Mouse (Mus musculus) thymus, postnatal 10 days (tissue): ENCODE data around the gene Chrnb1.

Experiments used
- DNase-seq, 2 experiments: peaks; one replicate each; pipeline ENCODE4 v3.0.0; 2021; ENCODE audit warnings: low spot score in 2 of 2

Chrnb1 gene

GRCm38 (mm10) chr11:69795168-69795982, at the start of gene Chrnb1:
Gene Chrnb1, minus strand, starts transcription at chr11:69795943.
- peak; percentile 89 to 90 for DNase-seq

GRCm38 (mm10) chr11:69838714-69839104, 43.0 kb upstream of the Chrnb1 start:
- no peak for DNase-seq

GRCm38 (mm10) chr11:69837952-69838713, 42.4 kb upstream of the Chrnb1 start, which contains the start of gene Tmem256:
Gene Tmem256, plus strand, starts transcription at chr11:69838514.
- DNase-seq, result peak; percentile 87 to 89

- DNase-seq, result no peak
These were observed 41.8 kb upstream of the Chrnb1 start, which contains the start of gene Nlgn2 for GRCm38 (mm10) chr11:69837604-69837951. Gene Nlgn2, minus strand, starts transcription at chr11:69837784.

- DNase-seq, result no peak
These were observed 41.2 kb upstream of the Chrnb1 start for GRCm38 (mm10) chr11:69836703-69837576.

- DNase-seq, result no peak
These were observed 40.2 kb upstream of the Chrnb1 start for GRCm38 (mm10) chr11:69835966-69836335.

- no peak for DNase-seq
These were observed 39.7 kb upstream of the Chrnb1 start for GRCm38 (mm10) chr11:69835326-69835965.

GRCm38 (mm10) chr11:69834001-69834549, 38.3 kb upstream of the Chrnb1 start:
- peak; percentile 42 to 67 for DNase-seq

- DNase-seq, result no peak
These were observed 37.8 kb upstream of the Chrnb1 start for GRCm38 (mm10) chr11:69833554-69833953.

- DNase-seq, result no peak
These were observed 33.1 kb upstream of the Chrnb1 start for GRCm38 (mm10) chr11:69828832-69829231.

GRCm38 (mm10) chr11:69823456-69823855, 27.7 kb upstream of the Chrnb1 start:
- no peak for DNase-seq

GRCm38 (mm10) chr11:69822080-69822479, 26.3 kb upstream of the Chrnb1 start, which contains the start of gene Spem1:
Gene Spem1, minus strand, starts transcription at chr11:69822180.
- DNase-seq, result no peak

GRCm38 (mm10) chr11:69818871-69819270, 23.1 kb upstream of the Chrnb1 start:
- DNase-seq, result no peak

- DNase-seq, result no peak
These were observed 22.6 kb upstream of the Chrnb1 start, which contains the start of gene Spem2 for GRCm38 (mm10) chr11:69818365-69818764. Gene Spem2, minus strand, starts transcription at chr11:69818465.

GRCm38 (mm10) chr11:69816520-69816919, 20.8 kb upstream of the Chrnb1 start:
- no peak for DNase-seq

- peak in 1 of 2 experiments; percentile 37 for DNase-seq
These were observed 19.4 kb upstream of the Chrnb1 start, which contains the start of gene Gm39566 for GRCm38 (mm10) chr11:69815155-69815554. Gene Gm39566, minus strand, starts transcription at chr11:69815298.

GRCm38 (mm10) chr11:69810280-69810679, 14.5 kb upstream of the Chrnb1 start:
- DNase-seq, result no peak

GRCm38 (mm10) chr11:69807641-69808040, 11.9 kb upstream of the Chrnb1 start:
- DNase-seq, result no peak

GRCm38 (mm10) chr11:69806378-69806777, 10.6 kb upstream of the Chrnb1 start:
- DNase-seq, result no peak

- DNase-seq, result no peak
These were observed 9.5 kb upstream of the Chrnb1 start, which contains the start of gene Tmem102 for GRCm38 (mm10) chr11:69804972-69805909. Gene Tmem102, minus strand, starts transcription at chr11:69805624.
